In genomic region chr9:113518482-113518881, GRCm38 (mm10) we compare ENCODE assay signal across 21 mouse cellular contexts.
"Had no signal": no experiment of that assay in that cellular context is flagged by ENCODE, and none has a peak within 500 bp of the region (broad histone marks: within the 10 kb centered on the region; RNA-seq: fewer than 3 reads in every experiment).

No protein-coding gene starts in this region.

- H3K27ac ChIP-seq: kidney, postnatal 0 days; limb, embryonic 10.5 days; limb, embryonic 13.5 days; liver, embryonic 12.5 days; liver, embryonic 15.5 days; lung, embryonic 15.5 days; midbrain, embryonic 10.5 days; midbrain, embryonic 13.5 days had no signal

- H3K36me3 ChIP-seq: limb, embryonic 10.5 days; limb, embryonic 13.5 days; liver, embryonic 12.5 days; liver, embryonic 15.5 days; lung, embryonic 15.5 days; midbrain, embryonic 10.5 days; midbrain, embryonic 13.5 days had no signal

- ATAC-seq: liver, embryonic 12.5 days; midbrain, embryonic 13.5 days; midbrain, embryonic 16.5 days had no signal

- H3K4me1 ChIP-seq: liver, embryonic 12.5 days; liver, embryonic 15.5 days; lung, embryonic 15.5 days; megakaryocyte, embryonic 14.5 days had no signal

- DNase-seq: kidney, adult 2 months; kidney, postnatal 25 days; layer of hippocampus, postnatal 36 days; liver; lung, adult 18-20 months; lung, postnatal 36 days; right cerebral cortex, adult 18-20 months; thymus, adult 2 months; thymus, postnatal 14 days; thymus, postnatal 4 days had no signal

- H3K27me3 ChIP-seq: limb, embryonic 13.5 days; liver, embryonic 12.5 days; liver, embryonic 15.5 days; lung, embryonic 15.5 days; megakaryocyte, embryonic 14.5 days; midbrain, embryonic 13.5 days had no signal

- H3K4me2 ChIP-seq: limb, embryonic 13.5 days; liver, embryonic 12.5 days; liver, embryonic 15.5 days; lung, embryonic 15.5 days; midbrain, embryonic 13.5 days had no signal

- H3K9ac ChIP-seq: limb, embryonic 13.5 days; liver, embryonic 12.5 days; liver, embryonic 15.5 days; lung, embryonic 15.5 days; midbrain, embryonic 13.5 days had no signal

- H3K9me3 ChIP-seq: limb, embryonic 10.5 days; limb, embryonic 13.5 days; liver, embryonic 12.5 days; liver, embryonic 15.5 days; lung, embryonic 15.5 days; midbrain, embryonic 10.5 days; midbrain, embryonic 13.5 days had no signal

- H3K4me3 ChIP-seq: limb, embryonic 10.5 days; limb, embryonic 13.5 days; liver, embryonic 12.5 days; liver, embryonic 15.5 days; lung, embryonic 15.5 days; megakaryocyte, embryonic 14.5 days; midbrain, embryonic 10.5 days; midbrain, embryonic 13.5 days; myocyte had no signal
